Mouse (Mus musculus) stomach, embryonic 14.5 days (tissue): ENCODE data around the gene Igsf3. TPM values are rescaled to one million over a fixed set of nuclear protein-coding genes. Genes with fewer than 3 reads are reported as not detected.

Source experiments
- ATAC-seq: fragments of 200-750 bp; cut with Nextera tagmentation; 2 replicates; pipeline ENCODE4 v1.8.0; 2017; ENCODE audit warnings: low read depth, moderate TSS enrichment; ENCODE audit not compliant: insufficient number of reproducible peaks, insufficient read depth, low FRiP score
- H3K27ac ChIP-seq: fragments of 300-500 bp; sonication (generic); 2 replicates; pipeline ENCODE4 v1.5.1; 2014; ENCODE audit warnings: mild to moderate bottlenecking, low read length, moderate library complexity, mixed read lengths
- H3K27me3 ChIP-seq: fragments of 300-500 bp; sonication (generic); 2 replicates; pipeline ENCODE4 v1.6.1; 2014; ENCODE audit warnings: low read length, control low read depth, mixed read lengths; ENCODE audit not compliant: control insufficient read depth, insufficient read depth
- H3K36me3 ChIP-seq: fragments of 300-500 bp; sonication (generic); 2 replicates; pipeline ENCODE4 v1.6.1; 2014; ENCODE audit warnings: mild to moderate bottlenecking, control low read depth, low read length, moderate library complexity, mixed read lengths; ENCODE audit not compliant: control insufficient read depth, insufficient read depth
- H3K4me1 ChIP-seq: fragments of 300-500 bp; sonication (generic); 2 replicates; pipeline ENCODE4 v1.6.1; 2014; ENCODE audit warnings: low read length, control low read depth, mixed read lengths; ENCODE audit not compliant: control insufficient read depth, insufficient read depth
- H3K4me2 ChIP-seq: fragments of 300-500 bp; sonication (generic); replicated peaks from 2 replicates; pipeline ENCODE4 v1.6.1; 2014; ENCODE audit warnings: low read depth, low read length, control low read depth
- H3K4me3 ChIP-seq: fragments of 300-500 bp; sonication (generic); 2 replicates; pipeline ENCODE4 v1.5.1; 2014; ENCODE audit warnings: low read depth, low read length, control low read depth
- H3K9ac ChIP-seq: fragments of 300-500 bp; sonication (generic); replicated peaks from 2 replicates; pipeline ENCODE4 v1.6.1; 2014; ENCODE audit warnings: low read depth, mild to moderate bottlenecking, control low read depth, low read length, moderate library complexity, mixed read lengths
- H3K9me3 ChIP-seq: fragments of 300-500 bp; sonication (generic); 2 replicates; pipeline ENCODE4 v1.6.1; 2016; ENCODE audit warnings: low read depth, low read length, control low read depth; ENCODE audit not compliant: control insufficient read depth
- WGBS: fragments of 180-500 bp; shearing (Covaris S2); extraction: QIAGEN DNeasy Blood & Tissue Kit; methylation state at CpG from one replicate; pipeline ENCODE4 v1.1.7; 2014; 5-methylcytosine and 5-hydroxymethylcytosine counted together
- polyA plus RNA-seq: library from polyadenylated mRNA; unstranded; fragments of >200 nt; fragmentation: Nextera tagmentation; extraction: Ambion mirVana; gene quantifications from 2 replicates; pipeline ENCODE4 v1.2.1, GENCODE M21; 2014

Igsf3 gene
- polyA plus RNA-seq, 1 experiment from 2014 or later: 30.0 TPM

- Histone ChIP-seq H3K36me3 (no peaks in the 10 kb centered on the region), H3K4me3 (no peak overlapping the region), H3K27ac (peak overlapping the region; percentile 73), H3K4me1 (peaks cover 72% of the 10 kb centered on the region), H3K9me3 (no peaks in the 10 kb centered on the region), H3K27me3 (no peaks in the 10 kb centered on the region), H3K4me2 (no peak overlapping the region), H3K9ac (no peak overlapping the region)
- ATAC-seq: no peak
- 57% methylated on average over 19 of the region's 19 CpGs for WGBS
These were observed 17.0 kb downstream of the Igsf3 start for GRCm38 (mm10) chr3:101393659-101394539.

GRCm38 (mm10) chr3:101395341-101395740, 18.5 kb downstream of the Igsf3 start:
- H3K4me2 ChIP-seq: no peak overlapping the region
- ATAC-seq: 0 out of 2 replicates have a peak, but pooled peaks have one; percentile 24
- no peak overlapping the region for H3K9ac ChIP-seq
- H3K27ac ChIP-seq: peak overlapping the region; percentile 73
- H3K9me3 ChIP-seq: no peaks in the 10 kb centered on the region
- H3K36me3 ChIP-seq: no peaks in the 10 kb centered on the region
- H3K4me3 ChIP-seq: no peak overlapping the region
- WGBS: 19% methylated on average over 5 of the region's 5 CpGs
- peaks cover 74% of the 10 kb centered on the region for H3K4me1 ChIP-seq
- no peaks in the 10 kb centered on the region for H3K27me3 ChIP-seq

DNA sequence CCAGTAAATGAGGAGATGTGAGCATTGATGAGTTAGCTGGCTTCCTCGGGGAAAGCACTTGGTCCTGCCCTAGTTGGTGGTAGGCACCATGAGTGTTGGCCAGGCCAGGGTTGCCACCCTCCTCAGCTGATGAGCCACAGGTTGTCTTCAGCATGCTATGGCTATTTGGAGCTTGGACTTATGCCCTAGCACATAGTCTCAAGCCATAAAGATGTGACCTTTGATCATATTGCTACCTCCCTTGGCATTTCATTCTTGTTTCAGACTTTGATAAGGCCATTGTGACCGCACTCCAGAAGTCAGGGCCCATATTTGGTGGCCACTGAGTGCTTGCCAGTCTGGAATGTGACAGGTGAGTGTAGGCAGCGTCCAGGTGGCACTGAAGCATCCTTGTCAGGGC, 19.2 kb downstream of the Igsf3 start:
- Histone ChIP-seq H3K4me1 (peaks cover 73% of the 10 kb centered on the region), H3K9me3 (no peaks in the 10 kb centered on the region), H3K27me3 (no peaks in the 10 kb centered on the region), H3K4me3 (no peak overlapping the region), H3K36me3 (no peaks in the 10 kb centered on the region), H3K4me2 (no peak overlapping the region), H3K9ac (no peak overlapping the region), H3K27ac (peak overlapping the region; percentile 73; the same call in 1 of the 2 replicates)
- WGBS: 75% methylated on average over 3 of the region's 3 CpGs
- ATAC-seq: no peak

DNA sequence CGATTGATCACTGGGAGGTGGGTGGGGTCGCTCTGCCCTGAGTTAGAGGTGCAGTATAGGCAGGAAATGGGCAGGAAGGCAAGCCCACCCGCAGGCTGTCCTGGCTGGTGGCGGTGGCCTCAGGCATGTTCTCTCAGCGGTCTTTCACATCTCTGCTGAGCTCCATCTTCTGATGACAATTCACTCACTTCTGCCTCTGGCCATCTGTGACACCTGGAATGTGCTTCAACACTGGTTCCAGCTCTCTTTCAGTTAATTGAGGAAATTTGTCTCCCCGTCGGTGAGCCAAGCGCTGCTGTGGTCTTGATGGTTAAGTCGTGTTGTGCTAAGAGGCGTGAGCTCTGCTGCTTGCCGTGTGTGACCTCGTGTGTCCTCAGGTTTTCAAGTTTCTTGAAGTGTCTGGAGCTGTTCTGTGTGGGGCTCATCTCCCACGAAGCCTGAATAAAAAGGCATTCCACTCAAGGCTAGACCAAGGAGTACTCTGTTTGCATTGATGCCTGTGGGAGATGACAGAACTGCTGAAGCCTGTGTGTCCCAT, 19.9 kb downstream of the Igsf3 start:
- no peaks in the 10 kb centered on the region for H3K36me3 ChIP-seq
- no peak overlapping the region for H3K4me2 ChIP-seq
- no peak for ATAC-seq
- 39% methylated on average over 13 of the region's 13 CpGs for WGBS
- H3K27me3 ChIP-seq: no peaks in the 10 kb centered on the region
- H3K9me3 ChIP-seq: no peaks in the 10 kb centered on the region
- no peak overlapping the region for H3K27ac ChIP-seq
- no peak overlapping the region for H3K4me3 ChIP-seq
- peaks cover 80% of the 10 kb centered on the region for H3K4me1 ChIP-seq
- no peak overlapping the region for H3K9ac ChIP-seq

GRCm38 (mm10) chr3:101397422-101397821, 20.5 kb downstream of the Igsf3 start:
- H3K4me3 ChIP-seq: no peak overlapping the region
- peaks cover 83% of the 10 kb centered on the region for H3K4me1 ChIP-seq
- no peaks in the 10 kb centered on the region for H3K9me3 ChIP-seq
- H3K27me3 ChIP-seq: no peaks in the 10 kb centered on the region
- no peaks in the 10 kb centered on the region for H3K36me3 ChIP-seq
- ATAC-seq: no peak
- WGBS: 77% methylated on average over 4 of the region's 4 CpGs
- H3K27ac ChIP-seq: no peak overlapping the region
- H3K4me2 ChIP-seq: no peak overlapping the region
- no peak overlapping the region for H3K9ac ChIP-seq

- WGBS: 43% methylated on average over 12 of the region's 12 CpGs
- H3K9ac ChIP-seq: no peak overlapping the region
- no peak overlapping the region for H3K4me2 ChIP-seq
- H3K9me3 ChIP-seq: no peaks in the 10 kb centered on the region
- peak overlapping the region; percentile 4; the same call in 1 of the 2 replicates for H3K27ac ChIP-seq
- H3K4me1 ChIP-seq: peaks cover 80% of the 10 kb centered on the region
- H3K27me3 ChIP-seq: no peaks in the 10 kb centered on the region
- H3K4me3 ChIP-seq: no peak overlapping the region
- no peaks in the 10 kb centered on the region for H3K36me3 ChIP-seq
- no peak for ATAC-seq
These were observed 21.3 kb downstream of the Igsf3 start for GRCm38 (mm10) chr3:101398071-101398786.

- no peak overlapping the region for H3K4me2 ChIP-seq
- peaks cover 74% of the 10 kb centered on the region for H3K4me1 ChIP-seq
These were observed 22.0 kb downstream of the Igsf3 start for GRCm38 (mm10) chr3:101398877-101399276.

GRCm38 (mm10) chr3:101401501-101401900, 24.6 kb downstream of the Igsf3 start:
- no peaks in the 10 kb centered on the region for H3K36me3 ChIP-seq
- no peak for ATAC-seq
- 25% methylated on average over 5 of the region's 5 CpGs for WGBS
- no peak overlapping the region for H3K27ac ChIP-seq
- no peak overlapping the region for H3K9ac ChIP-seq
- no peaks in the 10 kb centered on the region for H3K9me3 ChIP-seq
- H3K4me3 ChIP-seq: no peak overlapping the region
- peaks cover 71% of the 10 kb centered on the region for H3K4me1 ChIP-seq
- H3K4me2 ChIP-seq: no peak overlapping the region
- no peaks in the 10 kb centered on the region for H3K27me3 ChIP-seq

More at GRCm38 (mm10) chr3:101398877-101399276, 22.0 kb downstream of the Igsf3 start:
- no peaks in the 10 kb centered on the region for H3K9me3 ChIP-seq
- 71% methylated on average over 2 of the region's 2 CpGs for whole genome bisulfite sequencing
- no peak for ATAC-seq
- H3K27ac ChIP-seq: peak overlapping the region; percentile 3; the same call in 1 of the 2 replicates
- no peaks in the 10 kb centered on the region for H3K27me3 ChIP-seq
- no peak overlapping the region for H3K9ac ChIP-seq
- no peaks in the 10 kb centered on the region for H3K36me3 ChIP-seq
- no peak overlapping the region for H3K4me3 ChIP-seq
